Mouse (Mus musculus) megakaryocyte, embryonic 14.5 days (primary cell): ENCODE results near the gene Ntrk3.

Experiments used
- FLI1 ChIP-seq: IDR thresholded peaks from 2 replicates; pipeline ENCODE4 v1.6.1; 2012; ENCODE audit warnings: low read length, inconsistent platforms, mixed read lengths
- GATA1 ChIP-seq: IDR thresholded peaks from 3 replicates; pipeline ENCODE4 v1.6.1; 2012; ENCODE audit warnings: mixed read lengths, low read length, inconsistent platforms, borderline replicate concordance

DNA sequence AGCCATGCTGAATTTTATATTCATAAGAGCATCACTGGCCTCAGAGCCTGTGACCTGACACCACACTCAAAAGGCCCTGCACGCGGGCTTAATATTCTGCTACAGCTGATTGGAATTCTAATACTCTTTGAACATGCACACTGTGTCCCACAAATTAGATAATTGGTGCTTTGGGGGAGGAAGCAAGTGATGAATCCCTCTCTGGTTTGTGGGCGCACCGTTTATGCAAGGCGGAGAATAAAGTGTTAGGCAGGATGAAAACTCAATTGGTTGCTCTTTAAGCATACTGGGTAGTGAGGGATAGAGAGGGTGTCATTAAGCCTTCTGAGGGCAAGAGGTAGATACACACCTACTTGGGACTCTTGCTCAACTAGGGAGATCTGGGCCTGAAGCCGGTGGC is 297.3 kb downstream of the Ntrk3 start:
- TF ChIP-seq GATA1: no peak
- no peak for TF ChIP-seq FLI1
